Mouse (Mus musculus) liver, embryonic 14.5 days (tissue): ENCODE results near the gene Atp2c1. TPM values are rescaled to one million over a fixed set of nuclear protein-coding genes. Genes with fewer than 3 reads are reported as not detected.

Source experiments
- ATAC-seq: fragments of 200-750 bp; cut with Nextera tagmentation; 2 replicates; pipeline ENCODE4 v1.8.0; 2017; ENCODE audit warnings: moderate number of reproducible peaks, mild to moderate bottlenecking, moderate library complexity; ENCODE audit not compliant: insufficient read depth
- DNase-seq, 3 experiments: peaks; one replicate each; pipeline ENCODE4 v3.0.0-alpha.2; 2012 to 2013; ENCODE audit warnings: low read depth in 3 of 3, low spot score in 3 of 3
- H3K27ac ChIP-seq: fragments of 300-500 bp; sonication (generic); 2 replicates; pipeline ENCODE4 v1.5.1; 2014; ENCODE audit warnings: moderate library complexity, mild to moderate bottlenecking, control low read depth, inconsistent platforms
- H3K27me3 ChIP-seq: fragments of 300-500 bp; sonication (generic); 2 replicates; pipeline ENCODE4 v1.6.1; 2014; ENCODE audit warnings: mild to moderate bottlenecking, low read length, moderate library complexity; ENCODE audit not compliant: control insufficient read depth, insufficient read depth
- H3K36me3 ChIP-seq: fragments of 300-500 bp; sonication (generic); replicated peaks from 2 replicates; pipeline ENCODE4 v1.6.1; 2014; ENCODE audit warnings: low read depth; ENCODE audit not compliant: control insufficient read depth, insufficient read depth
- H3K4me1 ChIP-seq, 2 experiments: fragments of 200-500 bp in 1 of 2; fragments of 300-500 bp in 1 of 2; sonication (generic) in 1 of 2; replicated peaks; 2 replicates each; pipeline ENCODE4 v1.6.1; 2012 to 2014; ENCODE audit warnings: antibody characterized with exemption in 1 of 2, inconsistent platforms in 1 of 2, low read length in 1 of 2; ENCODE audit not compliant: control insufficient read depth in 2 of 2, insufficient read depth in 2 of 2
- H3K4me2 ChIP-seq: fragments of 300-500 bp; sonication (generic); 2 replicates; pipeline ENCODE4 v1.6.1; 2014; ENCODE audit warnings: low read depth, mild to moderate bottlenecking, control low read depth, moderate library complexity
- H3K4me3 ChIP-seq, 2 experiments: fragments of 200-500 bp in 1 of 2; fragments of 300-500 bp in 1 of 2; sonication (generic) in 1 of 2; 2 replicates each; pipeline ENCODE4 v1.5.1; 2012 to 2014; ENCODE audit warnings: low read depth in 2 of 2, low read length in 2 of 2, mild to moderate bottlenecking in 2 of 2, control low read depth in 1 of 2, inconsistent platforms in 1 of 2, moderate library complexity in 1 of 2; ENCODE audit not compliant: insufficient read depth in 1 of 2
- H3K9ac ChIP-seq: fragments of 300-500 bp; sonication (generic); replicated peaks from 2 replicates; pipeline ENCODE4 v1.6.1; 2014; ENCODE audit warnings: mild to moderate bottlenecking, control low read depth, moderate library complexity
- H3K9me3 ChIP-seq: fragments of 300-500 bp; sonication (generic); 2 replicates; pipeline ENCODE4 v1.6.1; 2016; ENCODE audit warnings: low read length, mixed read lengths; ENCODE audit not compliant: control insufficient read depth
- CTCF ChIP-seq: IDR thresholded peaks from 2 replicates; pipeline ENCODE4 v1.5.1; 2016; ENCODE audit warnings: antibody characterized with exemption, low read depth, control low read depth
- EP300 ChIP-seq: IDR thresholded peaks from 2 replicates; pipeline ENCODE4 v1.6.1; 2016; ENCODE audit warnings: antibody characterized with exemption, low read depth
- WGBS: fragments of 180-500 bp; shearing (Covaris S2); extraction: QIAGEN DNeasy Blood & Tissue Kit; methylation state at CpG from one replicate; pipeline ENCODE4 v1.1.7; 2014; ENCODE audit not compliant: insufficient replicate concordance; 5-methylcytosine and 5-hydroxymethylcytosine counted together
- polyA plus RNA-seq, 2 experiments: library from polyadenylated mRNA; depleted of rRNA in 1 of 2; stranded (reverse) in 1 of 2; unstranded in 1 of 2; fragments of >200 nt; fragmentation: Nextera tagmentation in 1 of 2; extraction: Ambion mirVana in 1 of 2; gene quantifications; 2 replicates each; pipeline versions ENCODE4 v1.2.1 to v1.2.3; 2012 to 2014

Atp2c1 gene
- polyA plus RNA-seq, 2 experiments: 11.2 to 16.8 TPM

- Histone ChIP-seq H3K4me1 (peaks cover 15 to 34% of the 10 kb centered on the region in 2 experiments; a peak in 3 of 4 replicates), H3K4me2 (no peak overlapping the region), H3K9ac (no peak overlapping the region), H3K27ac (no peak overlapping the region), H3K36me3 (no peaks in the 10 kb centered on the region), H3K4me3 (no peak overlapping the region), H3K27me3 (no peaks in the 10 kb centered on the region), H3K9me3 (no peaks in the 10 kb centered on the region)
- ATAC-seq: no peak
- TF ChIP-seq CTCF: no peak
- no peak for TF ChIP-seq EP300
- WGBS: 68% methylated on average over 4 of the region's 4 CpGs
- no peak for DNase-seq
Measured at GRCm38 (mm10) chr9:105482070-105482469, 45.0 kb downstream of the Atp2c1 start.

DNA sequence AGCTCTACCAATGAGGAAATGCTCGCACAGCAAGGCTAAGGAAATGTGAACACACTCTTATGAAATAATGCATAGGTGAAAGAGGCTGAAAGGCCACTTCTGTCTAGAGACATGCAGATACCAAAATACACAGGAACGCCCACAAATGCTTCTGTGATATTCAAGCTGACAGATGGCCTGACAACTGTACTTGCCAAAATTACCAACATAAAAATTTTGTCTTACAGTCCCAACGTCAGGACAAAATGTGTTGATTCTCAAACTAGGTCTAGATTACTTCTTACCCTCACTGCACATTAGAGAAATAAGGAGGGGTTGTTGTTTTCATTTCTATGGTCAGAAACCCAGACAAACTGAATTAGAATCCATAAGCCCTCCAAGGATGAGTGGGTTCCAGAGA is 51.0 kb downstream of the Atp2c1 start:
- DNase-seq (no peak), ATAC-seq (no peak)
- TF ChIP-seq CTCF: no peak
- no peak for TF ChIP-seq EP300
- peaks cover 0 to 13% of the 10 kb centered on the region in 2 experiments; a peak in 3 of 4 replicates for H3K4me1 ChIP-seq
- no peak overlapping the region for H3K9ac ChIP-seq
- H3K27ac ChIP-seq: no peak overlapping the region
- H3K4me3 ChIP-seq: no peak overlapping the region
- no peaks in the 10 kb centered on the region for H3K9me3 ChIP-seq
- WGBS: 57% methylated on average over 3 of the region's 3 CpGs
- H3K27me3 ChIP-seq: no peaks in the 10 kb centered on the region
- H3K36me3 ChIP-seq: no peaks in the 10 kb centered on the region
- no peak overlapping the region for H3K4me2 ChIP-seq

GRCm38 (mm10) chr9:105474910-105475309 is 52.2 kb downstream of the Atp2c1 start:
- H3K4me1 ChIP-seq: peaks cover 0 to 6% of the 10 kb centered on the region in 2 experiments; a peak in 2 of 4 replicates
- no peaks in the 10 kb centered on the region for H3K9me3 ChIP-seq

GRCm38 (mm10) chr9:105467787-105468186 is 59.3 kb downstream of the Atp2c1 start:
- TF ChIP-seq CTCF (peak; percentile 40; the same call in 1 of the 2 replicates), EP300 (no peak)
- ATAC-seq (no peak), DNase-seq (no peak)
- Histone ChIP-seq H3K27me3 (no peaks in the 10 kb centered on the region), H3K4me3 (no peak overlapping the region), H3K9ac (no peak overlapping the region), H3K36me3 (peaks cover 8% of the 10 kb centered on the region), H3K9me3 (no peaks in the 10 kb centered on the region; the same call in 1 of the 2 replicates), H3K4me2 (no peak overlapping the region), H3K4me1 (no peaks in the 10 kb centered on the region), H3K27ac (no peak overlapping the region)
- 70% methylated on average over 3 of the region's 3 CpGs for WGBS

More at GRCm38 (mm10) chr9:105474910-105475309, 52.2 kb downstream of the Atp2c1 start:
- H3K27me3 ChIP-seq: no peaks in the 10 kb centered on the region
- H3K4me3 ChIP-seq: no peak overlapping the region
- 70% methylated on average over 3 of the region's 3 CpGs for WGBS
- DNase-seq (no peak), ATAC-seq (no peak)
- H3K27ac ChIP-seq: no peak overlapping the region
- H3K36me3 ChIP-seq: no peaks in the 10 kb centered on the region
- no peak for TF ChIP-seq EP300
- no peak for TF ChIP-seq CTCF
- no peak overlapping the region for H3K9ac ChIP-seq
- no peak overlapping the region for H3K4me2 ChIP-seq

DNA sequence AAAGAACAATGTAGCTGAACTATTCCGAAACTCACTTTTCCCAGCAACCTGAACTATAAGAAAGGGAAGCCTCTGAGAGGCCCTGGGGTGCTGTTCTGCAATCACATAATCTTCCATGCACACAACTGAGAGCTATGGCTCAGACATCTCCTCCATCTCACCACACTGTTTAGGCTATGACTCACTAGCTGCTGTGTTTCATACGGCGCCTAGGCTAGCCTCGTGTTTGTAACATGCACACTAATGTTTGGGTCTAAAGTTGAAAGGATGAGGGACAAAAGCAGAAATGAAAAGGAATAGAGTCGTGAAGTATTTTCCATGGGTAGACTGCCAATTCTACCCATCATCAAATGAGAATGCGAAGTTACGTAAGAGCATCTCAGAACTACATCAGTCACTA is 65.6 kb downstream of the Atp2c1 start:
- H3K27me3 ChIP-seq: no peaks in the 10 kb centered on the region
- WGBS: 81% methylated on average over 7 of the region's 7 CpGs
- H3K27ac ChIP-seq: no peak overlapping the region
- H3K4me1 ChIP-seq: no peaks in the 10 kb centered on the region
- no peak overlapping the region for H3K4me3 ChIP-seq
- ATAC-seq: no peak
- no peaks in the 10 kb centered on the region for H3K9me3 ChIP-seq
- H3K4me2 ChIP-seq: no peak overlapping the region
- H3K36me3 ChIP-seq: peaks cover 3% of the 10 kb centered on the region; the same call in 1 of the 2 replicates
- no peak for TF ChIP-seq CTCF
- no peak for TF ChIP-seq EP300
- H3K9ac ChIP-seq: no peak overlapping the region
- no peak for DNase-seq
